Mouse (Mus musculus) lung, postnatal 0 days (tissue): ENCODE measurements at regions not wholly inside any gene's neighbourhood (a gene's known extent, or its start where the extent isn't known, plus 50 kb on each side); places are given as distances from the start of the nearest gene placed in this dataset.

Experiments used
- CTCF ChIP-seq: IDR thresholded peaks from 2 replicates; pipeline ENCODE4 v1.5.1; 2016; ENCODE audit warnings: antibody characterized with exemption, mild to moderate bottlenecking
- EP300 ChIP-seq: IDR thresholded peaks from 2 replicates; pipeline ENCODE4 v1.6.1; 2016; ENCODE audit warnings: antibody characterized with exemption, mild to moderate bottlenecking, control low read depth

- no peak for TF ChIP-seq CTCF
- TF ChIP-seq EP300 = no peak
These were observed 147.5 kb upstream of the Mrps10 start for GRCm38 (mm10) chr17:47221068-47221796.
